Mouse (Mus musculus) forebrain, embryonic 15.5 days (tissue): ENCODE data around the gene Sphk2. TPM values are rescaled to one million over a fixed set of nuclear protein-coding genes. Genes with fewer than 3 reads are reported as not detected.
A peak's percentile ranks its signal among the peaks of the same experiment; 100 is the strongest.

Experiments used
- ATAC-seq: fragments of 200-750 bp; cut with Nextera tagmentation; replicated peaks from 2 replicates; pipeline ENCODE4 v1.8.0; 2017; ENCODE audit warnings: mild to moderate bottlenecking, moderate TSS enrichment, moderate library complexity
- H3K27ac ChIP-seq: fragments of 300-500 bp; sonication (generic); replicated peaks from 2 replicates; pipeline ENCODE4 v1.5.1; 2015; ENCODE audit warnings: mild to moderate bottlenecking, inconsistent platforms
- H3K27me3 ChIP-seq: fragments of 300-500 bp; sonication (generic); 2 replicates; pipeline ENCODE4 v1.6.1; 2015; ENCODE audit warnings: inconsistent platforms
- H3K36me3 ChIP-seq: fragments of 300-500 bp; sonication (generic); 2 replicates; pipeline ENCODE4 v1.6.1; 2015; ENCODE audit warnings: mild to moderate bottlenecking, inconsistent platforms
- H3K4me1 ChIP-seq: fragments of 300-500 bp; sonication (generic); 2 replicates; pipeline ENCODE4 v1.6.1; 2015; ENCODE audit warnings: inconsistent platforms
- H3K4me2 ChIP-seq: fragments of 300-500 bp; sonication (generic); replicated peaks from 2 replicates; pipeline ENCODE4 v1.6.1; 2015; ENCODE audit warnings: mild to moderate bottlenecking, inconsistent platforms
- H3K4me3 ChIP-seq: fragments of 300-500 bp; sonication (generic); 2 replicates; pipeline ENCODE4 v1.5.1; 2015; ENCODE audit warnings: mild to moderate bottlenecking, inconsistent platforms
- H3K9ac ChIP-seq: fragments of 300-500 bp; sonication (generic); replicated peaks from 2 replicates; pipeline ENCODE4 v1.6.1; 2015; ENCODE audit warnings: mild to moderate bottlenecking, inconsistent platforms
- H3K9me3 ChIP-seq: fragments of 300-500 bp; sonication (generic); 2 replicates; pipeline ENCODE4 v1.6.1; 2016; ENCODE audit warnings: inconsistent platforms
- WGBS: fragments of 180-500 bp; shearing (Covaris S2); methylation state at CpG from one replicate; pipeline ENCODE4 v1.1.7; 2015; ENCODE audit warnings: mixed read lengths; 5-methylcytosine and 5-hydroxymethylcytosine counted together
- polyA plus RNA-seq: library from polyadenylated mRNA; unstranded; fragments of >200 nt; fragmentation: Nextera tagmentation; extraction: Ambion mirVana; gene quantifications from 2 replicates; pipeline ENCODE4 v1.2.1, GENCODE M21; 2015

Gene Sphk2
- polyA plus RNA-seq, result 29.0 and 30.2 TPM in 2 replicates

DNA sequence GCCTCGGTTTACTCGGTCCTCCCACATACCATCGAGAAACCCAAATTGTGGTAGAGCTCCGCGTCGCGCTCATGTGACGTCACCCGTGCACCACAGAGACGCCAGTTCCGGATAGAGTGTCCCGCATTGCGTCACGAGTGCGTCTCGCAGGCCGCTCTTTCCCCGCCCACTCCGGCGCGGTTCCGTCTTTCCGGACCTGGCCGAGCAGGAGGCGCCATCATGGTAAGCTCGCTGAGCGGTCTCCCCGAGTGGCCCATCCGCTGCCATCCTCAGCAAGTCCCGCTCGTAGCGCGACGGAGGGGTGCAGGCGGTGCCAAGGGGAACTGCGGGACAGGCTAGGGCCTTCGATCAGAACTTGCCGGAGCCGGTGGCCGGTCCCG is at the start of gene Sphk2:
TSS of gene Sphk2 (minus strand) at position 85 of the 380 bp plus-strand sequence.
- peaks cover 28% of the 10 kb centered on the region for H3K36me3 ChIP-seq
- H3K4me3 ChIP-seq, result peak within 1 kb of the TSS; percentile 71
- peaks cover 53% of the 10 kb centered on the region for H3K4me1 ChIP-seq
- peak within 1 kb of the TSS; percentile 84 for H3K27ac ChIP-seq
- WGBS, result under 1% methylated on average over 41 of the region's 41 CpGs
- peak; percentile 76 for ATAC-seq
- H3K9ac ChIP-seq, result peak within 1 kb of the TSS; percentile 83
- H3K4me2 ChIP-seq, result peak within 1 kb of the TSS; percentile 88
- H3K9me3 ChIP-seq, result no peaks in the 10 kb centered on the region
- no peaks in the 10 kb centered on the region for H3K27me3 ChIP-seq

- Histone ChIP-seq H3K27me3 (no peaks in the 10 kb centered on the region), H3K36me3 (no peaks in the 10 kb centered on the region), H3K4me3 (no peak overlapping the region), H3K27ac (no peak overlapping the region), H3K9me3 (no peaks in the 10 kb centered on the region), H3K4me1 (no peaks in the 10 kb centered on the region), H3K9ac (no peak overlapping the region), H3K4me2 (no peak overlapping the region)
- ATAC-seq, result no peak
- WGBS, result 91% methylated on average over 6 of the region's 6 CpGs
Measured at GRCm38 (mm10) chr7:45767500-45767899, 49.7 kb upstream of the Sphk2 start.

DNA sequence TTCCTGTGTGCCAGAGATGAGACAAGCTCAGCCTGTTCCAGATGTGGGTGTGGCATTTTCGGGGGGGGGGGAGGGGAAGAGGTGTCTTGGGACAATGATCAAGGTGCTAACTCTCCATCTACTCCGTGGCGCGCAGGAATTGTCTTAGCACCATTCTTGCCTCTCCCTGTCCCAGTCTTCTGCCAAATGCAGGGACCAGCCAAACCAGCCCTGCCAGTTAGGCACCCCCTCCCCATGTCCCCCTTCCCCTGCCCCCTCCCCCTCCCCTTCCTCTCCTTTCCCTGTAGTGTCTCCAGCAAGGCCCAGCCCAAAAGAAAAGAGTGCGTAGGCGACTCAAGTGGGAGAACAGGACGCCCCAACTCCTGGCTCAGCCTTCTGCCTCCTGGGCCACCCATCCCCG is 49.0 kb upstream of the Sphk2 start:
- WGBS, result 52% methylated on average over 8 of the region's 8 CpGs
- Histone ChIP-seq H3K4me3 (no peak overlapping the region), H3K36me3 (no peaks in the 10 kb centered on the region), H3K27ac (no peak overlapping the region), H3K9ac (no peak overlapping the region), H3K4me1 (no peaks in the 10 kb centered on the region), H3K27me3 (no peaks in the 10 kb centered on the region), H3K4me2 (no peak overlapping the region), H3K9me3 (no peaks in the 10 kb centered on the region)
- ATAC-seq, result no peak

- no peak for ATAC-seq
- Histone ChIP-seq H3K9me3 (no peaks in the 10 kb centered on the region), H3K4me3 (no peak overlapping the region), H3K9ac (no peak overlapping the region), H3K4me2 (no peak overlapping the region), H3K36me3 (no peaks in the 10 kb centered on the region), H3K4me1 (no peaks in the 10 kb centered on the region), H3K27me3 (no peaks in the 10 kb centered on the region), H3K27ac (no peak overlapping the region)
- WGBS, result 60% methylated on average over 8 of the region's 8 CpGs
Measured at GRCm38 (mm10) chr7:45765995-45766394, 48.2 kb upstream of the Sphk2 start.

DNA sequence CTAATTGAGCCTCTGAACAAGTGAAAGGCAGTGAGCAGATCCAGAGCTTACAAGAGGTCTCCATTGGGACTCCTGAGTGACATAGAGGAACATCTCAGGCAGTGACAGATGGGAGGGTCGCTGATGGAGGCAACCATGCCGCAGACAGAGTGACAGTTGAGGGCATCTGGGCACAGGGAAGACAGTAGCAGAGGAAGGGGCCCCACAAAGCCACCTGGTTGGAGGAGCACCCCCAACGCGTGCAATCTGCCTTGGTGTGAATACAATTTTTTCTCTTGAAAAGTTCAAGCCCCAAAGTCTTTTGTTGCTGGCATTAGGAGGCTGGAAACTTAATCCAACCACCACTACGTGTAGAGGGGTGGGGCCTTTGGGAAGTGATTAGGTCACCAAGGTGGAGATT is 42.3 kb upstream of the Sphk2 start:
- Histone ChIP-seq H3K4me2 (no peak overlapping the region), H3K36me3 (no peaks in the 10 kb centered on the region), H3K9ac (no peak overlapping the region), H3K9me3 (no peaks in the 10 kb centered on the region), H3K27ac (no peak overlapping the region), H3K27me3 (peaks cover 20% of the 10 kb centered on the region; the same call in 1 of the 2 replicates), H3K4me3 (no peak overlapping the region), H3K4me1 (peaks cover 5% of the 10 kb centered on the region; the same call in 1 of the 2 replicates)
- no peak for ATAC-seq
- WGBS, result 61% methylated on average over 5 of the region's 5 CpGs

GRCm38 (mm10) chr7:45759400-45759799 is 41.6 kb upstream of the Sphk2 start:
- ATAC-seq, result no peak
- H3K4me1 ChIP-seq, result peaks cover 5% of the 10 kb centered on the region; the same call in 1 of the 2 replicates
- H3K4me2 ChIP-seq, result peak overlapping the region; percentile 8; the same call in 1 of the 2 replicates
- no peak overlapping the region for H3K27ac ChIP-seq
- no peak overlapping the region for H3K9ac ChIP-seq
- H3K4me3 ChIP-seq, result no peak overlapping the region
- WGBS, result 7% methylated on average over 26 of the region's 27 CpGs
- no peaks in the 10 kb centered on the region for H3K9me3 ChIP-seq
- peaks cover 20% of the 10 kb centered on the region; the same call in 1 of the 2 replicates for H3K27me3 ChIP-seq
- no peaks in the 10 kb centered on the region for H3K36me3 ChIP-seq

- H3K36me3 ChIP-seq, result no peaks in the 10 kb centered on the region
- no peak overlapping the region for H3K27ac ChIP-seq
- peaks cover 20% of the 10 kb centered on the region; the same call in 1 of the 2 replicates for H3K27me3 ChIP-seq
- no peak overlapping the region for H3K4me2 ChIP-seq
- ATAC-seq, result no peak
- H3K9me3 ChIP-seq, result no peaks in the 10 kb centered on the region
- 57% methylated on average over 6 of the region's 6 CpGs for WGBS
- H3K4me1 ChIP-seq, result peaks cover 5% of the 10 kb centered on the region; the same call in 1 of the 2 replicates
- no peak overlapping the region for H3K9ac ChIP-seq
- H3K4me3 ChIP-seq, result no peak overlapping the region
Measured at GRCm38 (mm10) chr7:45755703-45756102, 37.9 kb upstream of the Sphk2 start.

DNA sequence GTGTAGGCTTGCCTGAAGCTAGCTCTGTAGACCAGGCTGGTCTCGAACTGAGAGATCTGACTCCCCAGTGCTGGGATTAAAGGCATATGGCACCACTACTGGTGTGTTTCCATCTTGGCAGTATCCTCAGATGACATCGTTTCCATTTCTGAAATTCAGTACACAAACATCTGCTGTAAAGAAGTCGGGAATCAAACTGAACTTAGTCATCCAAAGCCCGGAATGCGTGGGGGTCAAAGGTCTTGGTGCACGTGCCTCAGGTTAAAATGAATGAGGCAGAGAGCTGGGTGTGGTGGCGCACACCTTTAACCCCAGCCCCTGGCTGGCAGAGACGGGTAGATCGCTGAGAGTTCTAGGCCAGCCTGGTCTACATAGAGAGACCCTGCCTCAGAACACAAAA is 32.4 kb upstream of the Sphk2 start:
- Histone ChIP-seq H3K27ac (no peak overlapping the region), H3K4me2 (no peak overlapping the region), H3K4me3 (no peak overlapping the region), H3K36me3 (no peaks in the 10 kb centered on the region), H3K9ac (no peak overlapping the region), H3K9me3 (no peaks in the 10 kb centered on the region), H3K27me3 (no peaks in the 10 kb centered on the region), H3K4me1 (0 out of 2 replicates have a peak, but pooled peaks cover 10% of the 10 kb centered on the region)
- WGBS, result 79% methylated on average over 9 of the region's 9 CpGs
- ATAC-seq, result no peak

DNA sequence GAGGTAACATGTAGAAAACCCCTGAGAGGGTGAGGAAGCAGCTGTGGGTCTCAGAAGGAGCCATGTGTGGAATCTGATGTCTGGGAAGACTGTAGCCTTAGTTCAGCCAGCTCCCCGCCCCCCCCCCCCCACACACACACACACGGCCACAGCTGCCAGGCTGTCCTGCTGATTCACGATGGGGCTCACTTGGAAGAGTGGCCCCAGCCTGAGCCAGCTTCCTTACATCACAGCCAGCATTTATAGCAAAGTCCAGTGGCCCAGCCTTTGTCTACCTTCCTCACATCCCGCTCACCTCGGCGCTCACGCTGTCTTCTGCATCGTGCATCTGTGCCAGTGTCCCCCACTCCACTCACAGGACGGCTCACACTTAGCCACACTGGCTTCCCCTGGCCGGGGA is 31.6 kb upstream of the Sphk2 start:
- no peaks in the 10 kb centered on the region for H3K27me3 ChIP-seq
- no peak overlapping the region for H3K27ac ChIP-seq
- no peak for ATAC-seq
- no peaks in the 10 kb centered on the region for H3K9me3 ChIP-seq
- H3K4me1 ChIP-seq, result 0 out of 2 replicates have a peak, but pooled peaks cover 10% of the 10 kb centered on the region
- WGBS, result 46% methylated on average over 8 of the region's 10 CpGs
- no peak overlapping the region for H3K4me2 ChIP-seq
- H3K36me3 ChIP-seq, result no peaks in the 10 kb centered on the region
- H3K4me3 ChIP-seq, result no peak overlapping the region
- no peak overlapping the region for H3K9ac ChIP-seq

DNA sequence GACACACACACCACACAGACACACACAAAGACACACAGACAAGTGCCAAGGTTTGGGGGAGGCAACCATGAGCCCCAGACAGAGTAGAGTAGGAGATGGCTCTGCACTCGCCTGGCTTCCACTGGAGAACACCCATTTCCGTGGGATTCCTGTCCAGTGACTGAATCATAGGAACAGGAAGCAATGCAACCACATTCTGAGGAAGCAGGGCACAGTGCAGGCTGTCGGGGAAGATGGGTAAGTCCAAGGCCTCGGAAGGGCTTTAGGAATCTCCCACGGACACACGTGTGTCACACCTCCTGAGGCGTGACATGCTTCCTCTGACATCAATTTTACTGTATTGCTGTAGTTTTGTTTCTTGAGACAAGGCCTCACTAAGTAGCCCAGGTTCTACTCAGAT is 30.3 kb upstream of the Sphk2 start:
- Histone ChIP-seq H3K36me3 (no peaks in the 10 kb centered on the region), H3K4me1 (0 out of 2 replicates have a peak, but pooled peaks cover 10% of the 10 kb centered on the region)
- 83% methylated on average over 7 of the region's 7 CpGs for WGBS

GRCm38 (mm10) chr7:45747450-45747849 is 29.6 kb upstream of the Sphk2 start:
- no peaks in the 10 kb centered on the region for H3K9me3 ChIP-seq
- no peak overlapping the region for H3K9ac ChIP-seq
- no peak overlapping the region for H3K4me3 ChIP-seq
- no peak for ATAC-seq
- WGBS, result 81% methylated on average over 4 of the region's 5 CpGs
- H3K27ac ChIP-seq, result no peak overlapping the region
- H3K27me3 ChIP-seq, result no peaks in the 10 kb centered on the region
- no peaks in the 10 kb centered on the region for H3K36me3 ChIP-seq
- no peak overlapping the region for H3K4me2 ChIP-seq
- H3K4me1 ChIP-seq, result 0 out of 2 replicates have a peak, but pooled peaks cover 10% of the 10 kb centered on the region

More for the DNA sequence above, 30.3 kb upstream of the Sphk2 start:
- Histone ChIP-seq H3K4me2 (no peak overlapping the region), H3K9ac (no peak overlapping the region), H3K27ac (no peak overlapping the region), H3K27me3 (no peaks in the 10 kb centered on the region), H3K9me3 (no peaks in the 10 kb centered on the region), H3K4me3 (no peak overlapping the region)
- ATAC-seq, result no peak

DNA sequence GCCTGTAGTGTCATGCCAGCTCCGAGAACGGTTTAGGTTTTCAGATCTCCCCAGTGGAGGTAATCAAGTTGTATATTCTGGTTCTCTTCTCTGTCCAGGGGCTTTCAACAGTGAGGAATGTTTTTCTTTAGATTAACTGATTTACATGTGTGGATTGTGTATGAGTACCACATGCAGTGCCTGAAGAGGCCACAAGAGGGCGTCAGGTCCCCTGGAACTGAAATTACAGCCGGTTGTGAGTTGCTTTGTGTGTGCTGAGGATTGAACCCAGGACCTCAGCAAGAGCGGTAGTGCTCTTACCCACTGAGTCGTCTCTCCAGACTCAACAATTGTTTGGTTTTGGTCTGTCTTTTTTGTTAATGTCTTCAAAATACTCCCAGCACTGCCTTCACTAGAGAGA is 28.7 kb upstream of the Sphk2 start:
- no peak overlapping the region for H3K4me3 ChIP-seq
- no peaks in the 10 kb centered on the region for H3K36me3 ChIP-seq
- no peak overlapping the region for H3K9ac ChIP-seq
- no peak for ATAC-seq
- H3K4me2 ChIP-seq, result no peak overlapping the region
- H3K27me3 ChIP-seq, result no peaks in the 10 kb centered on the region
- H3K9me3 ChIP-seq, result no peaks in the 10 kb centered on the region
- H3K4me1 ChIP-seq, result 0 out of 2 replicates have a peak, but pooled peaks cover 15% of the 10 kb centered on the region
- no peak overlapping the region for H3K27ac ChIP-seq
- 64% methylated on average over 6 of the region's 6 CpGs for WGBS

DNA sequence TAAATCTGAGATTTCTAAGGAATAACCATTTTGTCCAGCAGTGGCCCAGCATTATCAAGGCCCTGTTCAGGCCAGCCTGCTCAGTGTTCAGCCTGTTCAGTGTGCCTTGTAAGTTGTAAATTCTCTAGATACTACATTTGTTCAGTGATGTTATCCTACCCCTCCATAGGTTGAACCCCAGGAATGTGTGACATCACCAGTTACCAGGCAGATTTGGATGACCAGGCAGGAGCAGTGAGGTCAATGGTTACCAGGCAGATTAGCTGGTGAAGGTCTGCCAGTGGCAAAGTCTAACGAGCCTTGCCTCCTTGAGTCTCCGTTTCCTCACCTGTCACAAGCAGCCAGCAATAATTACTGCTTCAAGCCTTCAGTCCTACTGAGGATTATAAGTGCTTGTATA is 26.6 kb upstream of the Sphk2 start:
- H3K4me2 ChIP-seq, result no peak overlapping the region
- no peak overlapping the region for H3K9ac ChIP-seq
- ATAC-seq, result no peak
- no peaks in the 10 kb centered on the region for H3K27me3 ChIP-seq
- H3K9me3 ChIP-seq, result no peaks in the 10 kb centered on the region
- H3K27ac ChIP-seq, result no peak overlapping the region
- H3K4me1 ChIP-seq, result 0 out of 2 replicates have a peak, but pooled peaks cover 10% of the 10 kb centered on the region
- no peaks in the 10 kb centered on the region for H3K36me3 ChIP-seq
- 31% methylated on average over 2 of the region's 2 CpGs for WGBS
- no peak overlapping the region for H3K4me3 ChIP-seq
